Mouse (Mus musculus) CH12.LX (cell line): ENCODE results near the gene Gm20517. TPM values are rescaled to one million over a fixed set of nuclear protein-coding genes. Genes with fewer than 3 reads are reported as not detected.

Experiments
- DNase-seq: peaks from one replicate; pipeline ENCODE4 v3.0.0-alpha.2; 2013; ENCODE audit errors: extremely low read depth
- H3K27ac ChIP-seq: 2 replicates; pipeline ENCODE4 v1.5.1; 2012; ENCODE audit warnings: low read depth, mild to moderate bottlenecking, control low read depth, moderate library complexity; ENCODE audit not compliant: insufficient read depth
- H3K27me3 ChIP-seq: replicated peaks from 2 replicates; pipeline ENCODE3; 2012; ENCODE audit warnings: inconsistent platforms
- H3K36me3 ChIP-seq, 2 experiments: replicated peaks in 1 of 2; 2 replicates each; pipeline versions ENCODE3 to v1.6.1; 2012; ENCODE audit warnings: inconsistent platforms in 1 of 2, low read length in 1 of 2, mild to moderate bottlenecking in 1 of 2, mixed read lengths in 1 of 2, moderate library complexity in 1 of 2; ENCODE audit not compliant: control insufficient read depth in 1 of 2, insufficient read depth in 1 of 2
- H3K4me1 ChIP-seq, 2 experiments: 2 replicates each; pipeline ENCODE4 v1.6.1; 2012; ENCODE audit warnings: inconsistent platforms in 1 of 2, moderate library complexity in 1 of 2; ENCODE audit not compliant: insufficient read depth in 2 of 2, control insufficient read depth in 1 of 2
- H3K4me2 ChIP-seq: 2 replicates; pipeline ENCODE4 v1.6.1; 2012; ENCODE audit warnings: low read depth, mild to moderate bottlenecking, control low read depth; ENCODE audit not compliant: poor library complexity, insufficient read depth, severe bottlenecking
- H3K4me3 ChIP-seq, 3 experiments: fragments of 150-350 bp in 1 of 3; sonication (generic) in 1 of 3; replicated peaks in 1 of 3; 2 replicates each; pipeline versions ENCODE3 to v1.5.1; 2011 to 2012; ENCODE audit warnings: low read depth in 2 of 3, low read length in 2 of 3, mild to moderate bottlenecking in 2 of 3, moderate library complexity in 2 of 3, control low read depth in 1 of 3, improper control_type of control experiment in 1 of 3, inconsistent platforms in 1 of 3, mixed read lengths in 1 of 3; ENCODE audit not compliant: poor library complexity in 1 of 3
- H3K79me2 ChIP-seq: replicated peaks from 2 replicates; pipeline ENCODE4 v1.6.1; 2012; ENCODE audit warnings: mild to moderate bottlenecking, moderate library complexity; ENCODE audit not compliant: control insufficient read depth, poor library complexity, insufficient read depth, severe bottlenecking; ENCODE audit errors: extremely low read depth
- H3K9ac ChIP-seq: 2 replicates; pipeline ENCODE4 v1.6.1; 2012; ENCODE audit warnings: low read depth, mild to moderate bottlenecking, control low read depth, moderate library complexity; ENCODE audit not compliant: insufficient read depth
- H3K9me3 ChIP-seq: replicated peaks from 2 replicates; pipeline ENCODE3; 2012; ENCODE audit warnings: low read length, inconsistent platforms, mixed read lengths
- BHLHE40 ChIP-seq: IDR thresholded peaks from 2 replicates; pipeline ENCODE4 v1.6.1; 2011; ENCODE audit warnings: mild to moderate bottlenecking, low read depth, low read length, improper control_type of control experiment
- CHD1 ChIP-seq: IDR thresholded peaks from 2 replicates; pipeline ENCODE4 v1.6.1; 2012; ENCODE audit warnings: low read depth, low read length, improper control_type of control experiment, inconsistent platforms
- CHD2 ChIP-seq: IDR thresholded peaks from 2 replicates; pipeline ENCODE4 v1.6.1; 2011; ENCODE audit warnings: low read length, improper control_type of control experiment
- E2F4 ChIP-seq: IDR thresholded peaks from 2 replicates; pipeline ENCODE4 v1.6.1; 2011; ENCODE audit warnings: low read depth, low read length, improper control_type of control experiment; ENCODE audit not compliant: insufficient replicate concordance
- EP300 ChIP-seq: IDR thresholded peaks from 2 replicates; pipeline ENCODE4 v1.6.1; 2011; ENCODE audit warnings: low read length, improper control_type of control experiment
- HCFC1 ChIP-seq: IDR thresholded peaks from 2 replicates; pipeline ENCODE4 v1.6.1; 2012; ENCODE audit warnings: low read depth, mild to moderate bottlenecking, inconsistent platforms, low read length, improper control_type of control experiment
- IRF4 ChIP-seq: IDR thresholded peaks from 2 replicates; pipeline ENCODE4 v1.6.1; 2014; ENCODE audit warnings: low read depth, mild to moderate bottlenecking, inconsistent platforms, low read length, improper control_type of control experiment
- KAT2A ChIP-seq: IDR thresholded peaks from 2 replicates; pipeline ENCODE4 v1.6.1; 2012; ENCODE audit warnings: low read length, improper control_type of control experiment, inconsistent platforms; ENCODE audit not compliant: insufficient replicate concordance
- MAFK ChIP-seq: IDR thresholded peaks from 2 replicates; pipeline ENCODE4 v1.6.1; 2011; ENCODE audit warnings: low read length, improper control_type of control experiment; ENCODE audit not compliant: insufficient replicate concordance
- MAX ChIP-seq: IDR thresholded peaks from 2 replicates; pipeline ENCODE4 v1.6.1; 2011; ENCODE audit warnings: low read length, improper control_type of control experiment
- MXI1 ChIP-seq: IDR thresholded peaks from 2 replicates; pipeline ENCODE4 v1.6.1; 2011; ENCODE audit warnings: mild to moderate bottlenecking, low read depth, low read length, improper control_type of control experiment
- MYC ChIP-seq: IDR thresholded peaks from 2 replicates; pipeline ENCODE4 v1.6.1; 2011; ENCODE audit warnings: low read depth, mild to moderate bottlenecking, improper control_type of control experiment, low read length
- NRF1 ChIP-seq: IDR thresholded peaks from 2 replicates; pipeline ENCODE4 v1.6.1; 2014; ENCODE audit warnings: low read depth, mild to moderate bottlenecking, inconsistent platforms, low read length, improper control_type of control experiment, moderate library complexity
- POLR2A ChIP-seq: IDR thresholded peaks from 2 replicates; pipeline ENCODE4 v1.6.1; 2011; ENCODE audit warnings: low read depth, mild to moderate bottlenecking, improper control_type of control experiment, low read length
- RCOR1 ChIP-seq: conservative IDR thresholded peaks from 2 replicates; pipeline ENCODE4 v1.6.1; 2012; ENCODE audit warnings: low read depth, mild to moderate bottlenecking, inconsistent platforms, low read length, improper control_type of control experiment
- SIN3A ChIP-seq: IDR thresholded peaks from 2 replicates; pipeline ENCODE4 v1.6.1; 2012; ENCODE audit warnings: low read length, improper control_type of control experiment, inconsistent platforms
- TBP ChIP-seq: conservative IDR thresholded peaks from 2 replicates; pipeline ENCODE4 v1.6.1; 2011; ENCODE audit warnings: low read depth, low read length, improper control_type of control experiment
- UBTF ChIP-seq: IDR thresholded peaks from 2 replicates; pipeline ENCODE4 v1.6.1; 2012; ENCODE audit warnings: low read depth, mild to moderate bottlenecking, inconsistent platforms, low read length, improper control_type of control experiment, moderate library complexity
- USF2 ChIP-seq: conservative IDR thresholded peaks from 2 replicates; pipeline ENCODE4 v1.6.1; 2011; ENCODE audit warnings: low read depth, low read length, improper control_type of control experiment
- ZNF384 ChIP-seq: IDR thresholded peaks from 2 replicates; pipeline ENCODE4 v1.6.1; 2012; ENCODE audit warnings: low read depth, low read length, improper control_type of control experiment, inconsistent platforms
- dilution Hi-C: fragments of 300-500 bp; cut with MboI; formaldehyde crosslinking; loops from 2 replicates; pipeline ENCODE4 v1.14.3; 2020; ENCODE audit warnings: low sequenced_read_pairs; ENCODE audit not compliant: extremely low pct_unique_long_range_greater_than_20kb, extremely low pct_ligation_motif_present
- in situ Hi-C: fragments of 300-500 bp; cut with MboI; formaldehyde crosslinking; loops from 3 replicates; pipeline ENCODE4 v1.14.3; 2019; ENCODE audit warnings: low sequenced_read_pairs, low pct_ligation_motif_present, low pct_unique_long_range_greater_than_20kb, mixed read lengths
- polyA plus RNA-seq: library from polyadenylated mRNA; unstranded; fragments of >175 nt; gene quantifications from 2 replicates; pipeline ENCODE4 v1.2.1, GENCODE M21; 2012; ENCODE audit warnings: low read depth; ENCODE audit not compliant: insufficient read length
- total RNA-seq, 2 experiments: library from RNA; depleted of rRNA; stranded (reverse); fragments of 300-350 nt in 1 of 2; fragments of >200 nt in 1 of 2; gene quantifications; 2 replicates each; pipeline ENCODE4 v1.2.3; 2012 to 2014

Gm20517 gene
- total and polyA plus RNA-seq, 3 experiments = 1.1 to 1.8 (median 1.8) TPM

DNA sequence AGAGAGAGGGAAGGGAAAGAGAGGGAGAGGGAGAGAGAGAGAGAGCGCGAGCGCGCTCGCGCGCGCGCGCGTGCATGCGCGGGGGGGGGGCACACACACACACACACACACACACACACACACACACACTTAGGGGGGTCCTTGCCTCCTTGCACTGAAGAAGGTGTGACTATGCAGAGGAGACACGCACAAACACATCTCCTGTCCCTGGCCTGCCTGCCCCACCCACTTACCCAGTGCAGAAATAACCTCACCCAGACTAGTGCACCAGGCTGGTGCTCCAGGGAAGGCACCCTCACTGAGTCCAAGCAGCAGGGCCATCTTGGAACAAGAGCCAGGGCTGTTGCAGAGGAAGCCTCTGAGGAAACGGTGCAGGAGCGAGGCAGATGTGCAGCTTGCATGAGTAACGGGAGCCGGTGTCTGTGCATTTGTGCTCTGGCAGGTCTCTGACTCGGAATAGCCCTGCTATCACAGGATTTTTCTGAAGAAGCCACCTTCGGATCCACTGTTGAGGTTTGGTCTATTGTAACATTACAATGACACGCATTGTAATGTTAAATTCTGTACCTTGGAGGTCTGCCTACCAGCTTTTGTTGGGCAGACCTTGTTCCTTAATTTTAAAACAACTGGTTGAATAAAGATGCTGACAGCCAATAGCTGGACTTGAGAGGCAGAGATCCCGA is 101.6 kb downstream of the Gm20517 start:
- Histone ChIP-seq H3K27me3 (peaks cover 51% of the 10 kb centered on the region), H3K9me3 (no peaks in the 10 kb centered on the region), H3K9ac (no peak overlapping the region), H3K4me2 (no peak overlapping the region), H3K27ac (no peak overlapping the region), H3K36me3 (no peaks in the 10 kb centered on the region), H3K4me1 (peaks cover 7 to 10% of the 10 kb centered on the region in 2 experiments; a peak in 3 of 4 replicates), H3K4me3 (no peak overlapping the region), H3K79me2 (no peaks in the 10 kb centered on the region)
- in situ Hi-C loops (no loop called here), dilution Hi-C loops (no loop called here)
- DNase-seq = no peak
- TF ChIP-seq KAT2A = no peak
- no peak for TF ChIP-seq MXI1
- TF ChIP-seq TBP = no peak
- no peak for TF ChIP-seq IRF4
- TF ChIP-seq RCOR1 = no peak
- TF ChIP-seq USF2 = no peak
- no peak for TF ChIP-seq BHLHE40
- TF ChIP-seq CHD1 = no peak
- TF ChIP-seq E2F4 = no peak
- no peak for TF ChIP-seq SIN3A
- TF ChIP-seq EP300 = no peak
- TF ChIP-seq NRF1 = no peak
- no peak for TF ChIP-seq POLR2A
- TF ChIP-seq HCFC1 = no peak
- no peak for TF ChIP-seq UBTF
- no peak for TF ChIP-seq MAFK
- TF ChIP-seq MAX = no peak

GRCm38 (mm10) chr17:47715037-47715436 is 103.6 kb downstream of the Gm20517 start:
- H3K9me3 ChIP-seq = no peaks in the 10 kb centered on the region
- TF ChIP-seq KAT2A = no peak
- TF ChIP-seq CHD2 = no peak
- TF ChIP-seq ZNF384 = no peak
- no peak for TF ChIP-seq RCOR1
- TF ChIP-seq MYC = no peak
- dilution Hi-C loops = no loop called here
- peaks cover 5 to 10% of the 10 kb centered on the region in 2 experiments; a peak in 3 of 4 replicates for H3K4me1 ChIP-seq
- H3K4me3 ChIP-seq = no peak overlapping the region
- no peak overlapping the region for H3K4me2 ChIP-seq
- no peak overlapping the region for H3K9ac ChIP-seq
- peaks cover 51% of the 10 kb centered on the region for H3K27me3 ChIP-seq
- DNase-seq = no peak
- H3K36me3 ChIP-seq = no peaks in the 10 kb centered on the region
- no peaks in the 10 kb centered on the region for H3K79me2 ChIP-seq
- H3K27ac ChIP-seq = no peak overlapping the region
- in situ Hi-C loops = no loop called here
